Mouse (Mus musculus): ENCODE results near the gene 4930469K13Rik. TPM values are rescaled to one million over a fixed set of nuclear protein-coding genes. Genes with fewer than 3 reads are reported as not detected.
A peak's percentile ranks its signal among the peaks of the same experiment; 100 is the strongest.

The 4930469K13Rik gene
- total and polyA plus RNA-seq, 3 experiments = 0.23 to 0.29 TPM; not detected in 1

GRCm38 (mm10) chr11:34048375-34049124 is 49.8 kb downstream of the 4930469K13Rik start (continued):
- TF ChIP-seq MYB (IDR thresholded peaks at IDR 0.05; ENCODE audit: low read depth, low read length) (0 out of 2 replicates have a peak, but pooled peaks have one; percentile 22), USF1 (IDR thresholded peaks at IDR 0.05; ENCODE audit: low read depth, low read length) (no peak)

DNA sequence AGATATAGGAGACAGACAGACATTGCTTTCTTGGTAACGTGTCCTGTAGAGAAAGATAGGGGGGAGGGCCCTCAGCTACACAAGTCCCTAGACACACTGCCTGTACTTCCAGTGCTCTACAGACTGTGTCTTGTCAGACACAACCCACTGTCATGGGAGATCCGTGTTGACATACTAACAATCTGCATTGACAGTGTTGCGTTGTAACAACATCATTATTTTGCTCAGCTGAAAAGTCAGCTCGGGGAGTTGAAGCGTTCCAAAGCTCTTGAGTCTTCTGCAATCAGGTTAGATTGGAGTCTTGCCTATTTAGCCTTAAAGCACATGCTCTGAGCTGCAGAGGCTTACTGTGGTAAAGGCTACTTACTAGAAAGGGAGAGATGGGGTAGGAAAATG is 50.8 kb downstream of the 4930469K13Rik start:
- Histone ChIP-seq H3K4me3 (ENCODE audit: control insufficient read depth in 1 of 2, insufficient read depth in 1 of 2, low read depth in 2 of 2, low read length in 2 of 2) (peak overlapping the region; percentile 84 to 87), H3K27ac (ENCODE audit: control insufficient read depth, low read depth, low read length) (peak overlapping the region; percentile 95), H3K79me2 (ENCODE audit: control insufficient read depth, insufficient read depth, low read length, poor library complexity) (peaks cover 45% of the 10 kb centered on the region), H3K27me3 (ENCODE audit: control insufficient read depth in 1 of 2, insufficient read depth in 2 of 2, low read length in 2 of 2) (no peaks in the 10 kb centered on the region), H3K9ac (ENCODE audit: control insufficient read depth, low read depth, low read length, poor library complexity, severe bottlenecking) (peak overlapping the region; percentile 85), H3K9me3 (replicated peaks; ENCODE audit: insufficient read depth, low read length) (no peaks in the 10 kb centered on the region), H3K36me3 (ENCODE audit: control insufficient read depth in 1 of 2, insufficient read depth in 2 of 2, low read length in 2 of 2) (peaks cover 13 to 51% of the 10 kb centered on the region in 2 experiments), H3K4me1 (ENCODE audit: control insufficient read depth in 1 of 2, insufficient read depth in 2 of 2, low read length in 2 of 2) (peaks cover 30 to 47% of the 10 kb centered on the region in 2 experiments)
- DNase-seq (ENCODE audit: low read depth, low spot score) = peak; percentile 84
- TF ChIP-seq MAX (IDR thresholded peaks at IDR 0.05; ENCODE audit: low read length) (peak; percentile 60; the same call in 1 of the 2 replicates), ZC3H11A (IDR thresholded peaks at IDR 0.05; ENCODE audit: low read depth, low read length) (no peak), TBP (IDR thresholded peaks at IDR 0.05; ENCODE audit: low read depth, low read length) (peak; percentile 70; the same call in 1 of the 2 replicates), ZKSCAN1 (IDR thresholded peaks at IDR 0.05; ENCODE audit: low read depth, low read length) (no peak), ELF1 (IDR thresholded peaks at IDR 0.05; ENCODE audit: low read depth, low read length) (no peak), NRF1 (IDR thresholded peaks at IDR 0.05; ENCODE audit: insufficient read depth, low read depth, low read length, poor library complexity, severe bottlenecking) (no peak), RAD21 (IDR thresholded peaks at IDR 0.05; ENCODE audit: low read depth, low read length) (no peak), MAZ (IDR thresholded peaks at IDR 0.05; ENCODE audit: low read depth, low read length) (no peak; the same call in 1 of the 2 replicates), HCFC1 (IDR thresholded peaks at IDR 0.05; ENCODE audit: low read depth, low read length) (no peak), RCOR1 (IDR thresholded peaks at IDR 0.05; ENCODE audit: low read depth, low read length) (no peak), GABPA (IDR thresholded peaks at IDR 0.05; ENCODE audit: low read depth, low read length) (no peak), POLR2A (IDR thresholded peaks at IDR 0.05; ENCODE audit: control insufficient read depth in 1 of 2, insufficient read depth in 1 of 2, low read depth in 1 of 2, low read length in 2 of 2, poor library complexity in 1 of 2) (peak in 1 of 2 experiments; percentile 44; a peak in 1 of 4 replicates), KAT2A (conservative IDR thresholded peaks at IDR 0.05; ENCODE audit: low read depth, low read length) (no peak), POLR2AphosphoS2 (IDR thresholded peaks at IDR 0.05; ENCODE audit: low read length) (peak; percentile 63; the same call in 1 of the 2 replicates), CHD2 (IDR thresholded peaks at IDR 0.05; ENCODE audit: low read length) (no peak), GATA1 (IDR thresholded peaks at IDR 0.05; ENCODE audit: low read depth, low read length) (0 out of 2 replicates have a peak, but pooled peaks have one; percentile 15), JUND (IDR thresholded peaks at IDR 0.05; ENCODE audit: low read depth, low read length) (no peak), SIN3A (IDR thresholded peaks at IDR 0.05; ENCODE audit: low read length) (peak; percentile 52; the same call in 1 of the 2 replicates), TAL1 (IDR thresholded peaks at IDR 0.05; ENCODE audit: low read length) (no peak), ETS1 (IDR thresholded peaks at IDR 0.05; ENCODE audit: low read depth, low read length) (peak; percentile 49), POLR2AphosphoS5 (IDR thresholded peaks at IDR 0.05; ENCODE audit: borderline replicate concordance, low read depth, low read length) (no peak), CHD1 (IDR thresholded peaks at IDR 0.05; ENCODE audit: low read depth, low read length) (no peak), MYB (IDR thresholded peaks at IDR 0.05; ENCODE audit: low read depth, low read length) (0 out of 2 replicates have a peak, but pooled peaks have one; percentile 6), MAFK (IDR thresholded peaks at IDR 0.05; ENCODE audit: borderline replicate concordance, low read depth, low read length) (no peak), TCF12 (IDR thresholded peaks at IDR 0.05; ENCODE audit: low read depth, low read length) (no peak), BHLHE40 (IDR thresholded peaks at IDR 0.05; ENCODE audit: borderline replicate concordance, low read depth, low read length) (no peak; the same call in 1 of the 2 replicates), ZMIZ1 (IDR thresholded peaks at IDR 0.05; ENCODE audit: low read depth, low read length) (no peak), CTCF (IDR thresholded peaks at IDR 0.05 in 2 of 3, conservative IDR thresholded peaks at IDR 0.05 in 1 of 3; ENCODE audit: control insufficient read depth in 1 of 3, insufficient read depth in 1 of 3, low read depth in 2 of 3, low read length in 3 of 3, poor library complexity in 1 of 3, severe bottlenecking in 1 of 3) (no peak), MYC (IDR thresholded peaks at IDR 0.05; ENCODE audit: low read depth, low read length) (peak; percentile 52; the same call in 1 of the 2 replicates), ZNF384 (IDR thresholded peaks at IDR 0.05; ENCODE audit: low read depth, low read length) (no peak), SMC3 (IDR thresholded peaks at IDR 0.05; ENCODE audit: low read depth, low read length) (peak; percentile 1; the same call in 1 of the 2 replicates), USF1 (IDR thresholded peaks at IDR 0.05; ENCODE audit: low read depth, low read length) (0 out of 2 replicates have a peak, but pooled peaks have one; percentile 1), MXI1 (IDR thresholded peaks at IDR 0.05; ENCODE audit: low read depth, low read length) (peak; percentile 83), NELFE (IDR thresholded peaks at IDR 0.05; ENCODE audit: low read depth, low read length) (peak; percentile 37)

Data from MEL (cell line).